Mouse (Mus musculus) skeletal muscle tissue, adult 2 months (tissue): ENCODE results near the gene Ypel5.

Source experiments
- DNase-seq: peaks from one replicate; pipeline ENCODE4 v3.0.0-alpha.2; 2012; ENCODE audit warnings: low read depth, low spot score

Gene Ypel5

GRCm38 (mm10) chr17:72836158-72837115 is at the start of gene Ypel5:
Gene Ypel5 (plus strand): TSS chr17:72836453.
- DNase-seq: peak; percentile 99

GRCm38 (mm10) chr17:72787886-72788436 is 48.3 kb upstream of the Ypel5 start:
- peak; percentile 18 for DNase-seq

GRCm38 (mm10) chr17:72793278-72793677 is 43.0 kb upstream of the Ypel5 start:
- DNase-seq: no peak

GRCm38 (mm10) chr17:72794660-72795059 is 41.6 kb upstream of the Ypel5 start:
- no peak for DNase-seq

GRCm38 (mm10) chr17:72795392-72796047 is 40.7 kb upstream of the Ypel5 start:
- DNase-seq: no peak

GRCm38 (mm10) chr17:72796506-72796905 is 39.7 kb upstream of the Ypel5 start:
- no peak for DNase-seq

GRCm38 (mm10) chr17:72797867-72798266 is 38.4 kb upstream of the Ypel5 start:
- DNase-seq: peak; percentile 28

GRCm38 (mm10) chr17:72809942-72810654 is 26.2 kb upstream of the Ypel5 start:
- DNase-seq: no peak

GRCm38 (mm10) chr17:72813419-72814315 is 22.6 kb upstream of the Ypel5 start:
- DNase-seq: peak; percentile 19

GRCm38 (mm10) chr17:72817574-72817973 is 18.7 kb upstream of the Ypel5 start:
- DNase-seq: no peak

- no peak for DNase-seq
These were observed 16.5 kb upstream of the Ypel5 start for GRCm38 (mm10) chr17:72819714-72820113.

- DNase-seq: no peak
These were observed 15.8 kb upstream of the Ypel5 start for GRCm38 (mm10) chr17:72820425-72820824.

GRCm38 (mm10) chr17:72821923-72822322 is 14.3 kb upstream of the Ypel5 start:
- no peak for DNase-seq

GRCm38 (mm10) chr17:72826916-72827534 is 9.2 kb upstream of the Ypel5 start:
- no peak for DNase-seq

- DNase-seq: peak; percentile 44
These were observed 8.1 kb upstream of the Ypel5 start for GRCm38 (mm10) chr17:72828027-72828678.

GRCm38 (mm10) chr17:72828687-72829086 is 7.6 kb upstream of the Ypel5 start:
- no peak for DNase-seq

- peak; percentile 89 for DNase-seq
These were observed 973 bp downstream of the Ypel5 start for GRCm38 (mm10) chr17:72837140-72837712.

GRCm38 (mm10) chr17:72837824-72838474 is 1.7 kb downstream of the Ypel5 start:
- no peak for DNase-seq

- no peak for DNase-seq
These were observed 2.7 kb downstream of the Ypel5 start for GRCm38 (mm10) chr17:72839000-72839399.
